Mouse (Mus musculus) CD8-positive naive resting alpha-beta T cell, adult 57 days (primary cell): ENCODE measurements around the gene Tmem115. TPM values are rescaled to one million over a fixed set of nuclear protein-coding genes. Genes with fewer than 3 reads are reported as not detected.

Experiments
- total RNA-seq: library from RNA; stranded (reverse); gene quantifications from one replicate; pipeline ENCODE4 v1.2.4, GENCODE M21; 2023

The Tmem115 gene
- total RNA-seq: 29.4 TPM

DNA sequence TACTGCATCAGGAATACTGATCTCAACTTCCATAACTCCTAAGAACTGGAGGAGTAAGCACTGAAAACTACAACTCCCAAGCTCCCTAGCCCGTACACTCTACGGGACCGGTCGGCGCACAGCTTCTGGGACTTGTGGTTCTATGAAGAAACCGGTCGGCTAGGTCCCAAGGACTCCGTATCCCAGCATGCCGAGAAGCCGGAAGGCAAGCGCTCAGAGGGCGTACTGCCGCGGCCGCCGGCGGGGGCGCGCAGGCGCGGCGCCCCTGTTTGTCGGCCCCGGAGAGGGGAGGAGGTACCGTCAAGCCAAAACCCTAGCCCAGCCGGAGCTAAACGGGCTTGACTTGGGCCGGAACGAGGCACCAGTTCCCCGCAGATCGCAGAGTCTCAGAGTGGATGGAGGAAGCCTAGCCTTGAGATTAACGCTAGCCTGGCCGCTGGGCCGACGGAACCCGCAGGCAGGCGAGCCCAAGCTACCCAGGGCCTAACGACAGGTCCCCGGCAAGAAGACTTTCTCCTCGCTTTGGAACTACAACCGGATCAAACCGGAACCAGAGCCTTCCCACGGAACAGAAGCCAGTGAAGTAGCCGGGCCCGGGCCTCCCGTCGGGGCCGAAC lies at the start of gene Tmem115:
Tmem115 (plus strand) TSS at position 155 of the 617 bp plus-strand sequence.

DNA sequence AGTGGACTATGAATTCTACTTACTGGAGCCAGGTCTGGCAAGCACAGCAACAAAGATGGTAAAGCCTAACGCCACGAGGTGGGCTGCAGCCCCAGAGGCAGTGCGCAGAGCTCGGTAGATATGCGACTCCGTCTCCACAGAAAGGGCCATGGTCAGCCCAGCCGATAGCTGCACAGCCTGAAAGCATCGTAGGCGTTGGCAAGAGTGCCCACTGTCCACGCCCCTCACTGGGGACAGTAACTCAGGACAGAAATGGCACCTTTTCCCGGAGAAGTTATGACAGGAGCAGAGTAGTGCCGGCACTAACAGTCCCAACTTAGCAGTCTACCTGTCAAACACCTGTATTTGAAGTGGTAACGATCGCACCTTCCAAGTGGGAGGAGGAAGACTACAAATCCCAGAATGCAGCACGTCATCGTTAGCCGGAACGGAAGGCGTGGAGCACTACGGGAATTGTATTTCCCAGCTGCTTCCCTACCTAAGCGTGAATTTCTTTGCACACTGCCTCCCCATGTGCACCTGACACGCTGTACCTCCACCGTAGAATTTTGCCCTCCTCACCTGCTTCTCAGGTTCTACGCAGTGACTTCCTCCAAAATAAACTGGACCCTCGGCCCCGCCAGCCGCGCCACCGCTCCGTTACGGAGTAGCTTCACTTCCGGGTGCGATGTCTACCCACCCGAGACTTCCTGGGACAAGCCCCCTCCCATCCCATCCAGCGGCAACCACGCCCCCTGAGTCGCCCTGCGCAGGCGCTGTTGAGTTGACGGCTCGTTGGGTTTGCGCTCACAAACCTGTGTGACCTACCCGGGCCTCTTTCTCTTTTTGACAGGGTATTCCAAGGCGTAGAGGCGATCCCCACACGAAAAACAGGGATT lies 8.0 kb downstream of the Tmem115 start, which contains the start of the genes Cyb561d2 and Nprl2:
Cyb561d2 (minus strand) TSS at position 720 of the 878 bp plus-strand sequence.
Nprl2 (plus strand) TSS at position 753 of the 878 bp plus-strand sequence.

DNA sequence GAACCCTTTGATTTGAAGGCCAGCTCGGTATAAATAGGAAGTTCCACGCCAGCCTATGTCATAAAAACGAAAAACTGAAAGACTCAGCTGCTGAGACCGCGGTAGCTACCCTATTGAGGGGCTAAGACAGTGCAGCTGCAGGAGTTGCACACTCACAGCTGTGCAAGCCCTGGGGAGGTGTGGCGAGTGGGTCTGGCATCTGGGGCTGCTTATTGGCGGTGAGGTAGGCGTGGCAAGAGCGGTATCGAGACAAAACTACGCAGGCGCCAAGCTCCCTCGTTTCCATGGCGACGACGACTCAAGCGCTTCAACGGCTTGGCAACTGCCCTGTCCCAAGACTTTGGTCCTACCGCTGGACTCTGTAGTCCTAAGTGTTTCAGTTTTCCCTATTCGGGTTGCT lies 13.3 kb downstream of the Tmem115 start, which contains the start of gene Zmynd10:
Zmynd10 (plus strand) TSS at position 273 of the 400 bp plus-strand sequence.

DNA sequence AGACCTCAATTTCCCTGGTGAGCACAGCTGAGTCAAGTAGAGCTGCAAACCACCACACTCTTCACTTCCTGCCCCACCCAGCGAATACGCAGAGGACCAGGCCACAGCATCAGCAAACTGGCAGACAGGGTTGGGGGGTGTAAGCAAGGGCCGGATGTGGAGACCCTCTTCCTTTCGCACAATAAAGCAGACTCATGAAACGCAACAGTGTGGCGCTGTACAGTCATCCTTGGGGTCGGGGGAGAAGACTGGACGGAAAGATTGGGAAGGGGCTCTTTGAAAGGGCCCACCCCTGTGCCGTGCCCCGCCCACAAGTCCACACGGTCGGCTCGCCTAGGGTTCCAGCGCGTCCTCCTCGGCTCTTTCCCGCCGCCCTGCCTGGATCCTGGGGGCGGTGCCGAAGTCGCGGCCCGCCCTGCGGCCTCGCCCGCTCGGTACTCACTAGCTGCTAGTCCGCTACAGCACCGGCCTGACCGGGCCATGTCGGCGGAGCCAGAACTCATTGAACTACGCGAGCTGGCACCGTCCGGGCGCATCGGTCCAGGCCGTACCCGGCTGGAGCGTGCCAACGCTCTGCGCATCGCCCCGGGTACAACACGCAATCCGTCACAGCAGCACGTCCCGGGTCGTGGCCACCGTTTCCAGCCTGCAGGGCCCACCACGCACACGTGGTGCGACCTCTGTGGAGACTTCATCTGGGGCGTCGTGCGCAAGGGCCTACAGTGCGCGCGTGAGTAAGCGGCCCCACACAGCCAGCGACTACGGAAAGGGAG lies 17.6 kb downstream of the Tmem115 start, which contains the start of gene Rassf1:
Rassf1 (plus strand) TSS at position 439 of the 773 bp plus-strand sequence.

DNA sequence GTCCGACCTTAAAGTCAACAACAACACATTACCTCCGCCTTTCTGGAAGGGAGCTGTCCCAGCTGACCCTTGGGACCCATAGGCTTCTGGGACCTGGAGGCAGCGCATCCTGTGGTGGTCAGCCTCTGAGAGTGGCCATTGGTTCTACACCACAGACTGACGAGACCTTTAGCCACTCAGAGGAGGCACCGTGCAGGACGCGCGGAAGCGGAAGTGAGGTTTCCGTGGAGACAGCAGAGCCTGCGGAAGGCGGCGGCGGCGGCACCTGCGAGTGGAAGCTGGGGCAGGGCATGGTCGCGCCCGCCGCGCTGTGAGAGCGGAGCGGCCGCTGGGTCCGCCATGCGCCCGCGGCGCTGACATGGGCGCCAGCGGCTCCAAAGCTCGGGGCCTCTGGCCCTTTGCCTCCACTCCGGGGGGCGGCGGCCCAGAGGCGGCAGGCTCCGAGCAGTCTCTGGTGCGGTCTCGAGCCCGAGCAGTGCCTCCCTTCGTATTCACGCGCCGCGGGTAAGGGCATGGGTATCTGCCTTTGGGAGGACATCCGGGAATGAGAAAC lies 29.4 kb downstream of the Tmem115 start, which contains the start of gene Tusc2:
Tusc2 (plus strand) TSS at position 227 of the 553 bp plus-strand sequence.

DNA sequence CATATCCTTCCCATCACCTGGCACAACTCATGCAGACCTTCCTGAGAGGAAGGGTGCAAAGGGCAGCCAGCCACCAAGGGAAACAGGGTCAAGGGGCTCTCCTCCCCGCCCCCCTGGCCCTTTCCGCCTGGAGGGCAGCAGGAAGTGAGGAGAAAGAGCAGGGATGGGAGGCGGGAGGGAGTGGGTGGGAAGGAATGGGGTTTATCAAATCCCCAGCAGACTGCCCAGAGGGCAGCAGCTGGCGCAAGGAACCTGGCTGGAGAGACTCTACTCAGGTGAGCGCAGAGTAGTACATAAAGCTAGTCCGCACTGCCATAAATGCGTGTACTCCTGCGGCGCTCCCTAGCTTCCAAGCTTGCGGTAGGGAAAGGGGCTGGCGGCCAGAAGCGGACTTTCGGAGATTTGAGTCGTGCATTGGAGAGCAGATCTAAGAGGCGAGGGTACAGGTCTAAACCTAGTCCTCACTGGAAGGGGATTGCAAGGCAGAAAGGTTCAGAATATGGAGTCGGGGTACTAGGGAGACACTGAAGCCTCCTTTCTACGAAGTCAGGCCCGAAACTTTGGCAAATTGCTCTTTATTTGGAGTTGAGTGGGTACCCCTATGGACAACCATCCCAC lies 34.1 kb downstream of the Tmem115 start, which contains the start of gene Hyal2:
Hyal2 (plus strand) TSS at position 244 of the 618 bp plus-strand sequence.

DNA sequence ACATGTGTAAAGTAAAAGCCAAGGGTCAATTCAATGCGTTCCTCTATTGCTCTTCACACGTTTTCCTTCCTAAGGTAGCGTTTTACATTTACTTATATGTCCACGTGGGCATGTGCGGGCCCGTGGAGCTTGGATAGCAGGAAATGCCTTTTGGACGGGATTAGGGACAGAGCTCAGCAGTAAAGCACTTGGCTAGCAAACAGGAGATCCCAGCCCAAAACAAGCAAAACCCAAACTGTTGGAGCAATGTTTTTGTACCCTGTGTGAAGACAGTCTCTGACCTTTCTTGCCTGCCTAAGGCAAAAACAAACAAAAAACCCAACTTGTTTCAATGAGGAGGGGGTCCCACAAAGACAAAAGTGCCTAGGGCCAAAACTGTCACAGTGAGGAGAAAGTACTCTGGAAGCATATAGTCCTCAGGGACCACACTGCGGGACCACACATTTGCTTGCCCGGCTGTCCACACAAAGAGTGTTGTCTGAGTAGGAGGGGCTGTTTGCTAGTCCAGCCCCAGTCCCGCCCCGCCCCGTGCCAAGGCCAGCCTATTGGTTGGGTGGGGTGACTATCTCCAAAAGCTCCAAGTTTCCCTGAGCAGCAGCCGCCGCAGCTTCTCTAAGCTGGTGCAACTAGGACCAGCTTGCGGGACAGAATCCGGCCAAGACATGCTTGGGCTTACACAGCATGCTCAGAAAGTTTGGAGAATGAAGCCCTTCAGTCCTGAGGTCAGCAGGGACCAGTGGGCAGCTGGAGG lies 42.8 kb downstream of the Tmem115 start, which contains the start of gene Hyal1:
Hyal1 (plus strand) TSS at position 571 of the 751 bp plus-strand sequence.

DNA sequence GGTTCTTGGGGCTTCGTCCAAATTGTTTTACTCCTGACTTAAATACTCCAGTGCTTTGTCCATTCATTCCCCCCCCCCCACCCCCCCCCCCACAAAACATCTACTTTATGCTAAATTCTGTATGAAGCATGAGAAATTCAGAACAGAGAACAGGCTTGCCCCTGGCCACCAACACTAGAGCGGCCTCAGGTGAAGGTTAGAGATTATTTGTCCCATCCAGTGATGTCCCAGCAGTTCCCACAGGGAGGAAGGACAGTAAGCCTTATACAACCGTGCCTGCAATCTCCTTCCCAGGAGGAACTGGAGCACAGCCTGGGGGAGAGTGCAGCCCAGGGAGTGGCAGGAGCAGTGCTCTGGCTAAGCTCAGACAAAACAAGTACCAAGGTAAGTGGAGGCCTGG lies 44.8 kb downstream of the Tmem115 start, which contains the start of gene Naa80:
Naa80 (plus strand) TSS at position 301 of the 400 bp plus-strand sequence.

DNA sequence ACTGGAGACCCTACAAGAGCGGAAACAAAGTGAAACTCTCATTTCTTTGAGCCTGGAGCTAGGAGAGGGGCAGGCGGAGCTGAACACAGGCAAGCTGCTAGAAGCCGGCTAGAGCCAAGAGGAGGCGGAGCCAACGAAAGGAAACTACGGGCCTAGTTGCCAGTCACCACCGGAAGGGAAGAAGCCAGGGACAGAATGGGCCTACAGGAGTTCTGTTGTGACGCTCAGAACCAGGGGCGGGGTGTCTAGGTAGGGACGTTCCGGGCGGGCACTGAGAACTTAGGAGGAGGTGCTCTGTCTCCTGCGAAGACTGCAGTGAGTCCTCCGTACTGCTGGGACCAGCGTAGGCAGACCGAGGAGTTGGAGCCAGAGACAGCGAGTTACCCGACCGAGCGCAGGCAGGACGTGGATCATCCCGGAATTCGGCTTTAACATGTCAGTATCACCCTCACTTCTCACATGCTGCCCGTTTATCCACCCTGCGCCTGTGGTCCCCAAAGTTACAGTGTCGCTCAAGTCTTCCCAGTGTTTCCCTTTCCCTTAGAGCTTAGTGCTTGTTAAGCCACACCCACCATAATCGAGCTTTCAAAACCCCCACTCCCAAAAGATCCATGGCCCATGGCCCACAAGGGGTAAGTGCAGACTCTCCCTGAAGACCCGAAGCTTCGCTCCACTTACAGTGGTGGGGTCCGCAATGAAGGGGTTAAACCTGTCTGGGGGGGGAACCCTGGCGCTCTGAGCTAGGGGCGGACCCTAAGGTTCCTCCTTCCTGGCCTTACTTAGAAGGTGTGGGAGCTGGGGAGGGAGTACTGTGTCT lies 47.0 kb downstream of the Tmem115 start, which contains the start of gene Hyal3:
Hyal3 (plus strand) TSS at position 318 of the 817 bp plus-strand sequence.

DNA sequence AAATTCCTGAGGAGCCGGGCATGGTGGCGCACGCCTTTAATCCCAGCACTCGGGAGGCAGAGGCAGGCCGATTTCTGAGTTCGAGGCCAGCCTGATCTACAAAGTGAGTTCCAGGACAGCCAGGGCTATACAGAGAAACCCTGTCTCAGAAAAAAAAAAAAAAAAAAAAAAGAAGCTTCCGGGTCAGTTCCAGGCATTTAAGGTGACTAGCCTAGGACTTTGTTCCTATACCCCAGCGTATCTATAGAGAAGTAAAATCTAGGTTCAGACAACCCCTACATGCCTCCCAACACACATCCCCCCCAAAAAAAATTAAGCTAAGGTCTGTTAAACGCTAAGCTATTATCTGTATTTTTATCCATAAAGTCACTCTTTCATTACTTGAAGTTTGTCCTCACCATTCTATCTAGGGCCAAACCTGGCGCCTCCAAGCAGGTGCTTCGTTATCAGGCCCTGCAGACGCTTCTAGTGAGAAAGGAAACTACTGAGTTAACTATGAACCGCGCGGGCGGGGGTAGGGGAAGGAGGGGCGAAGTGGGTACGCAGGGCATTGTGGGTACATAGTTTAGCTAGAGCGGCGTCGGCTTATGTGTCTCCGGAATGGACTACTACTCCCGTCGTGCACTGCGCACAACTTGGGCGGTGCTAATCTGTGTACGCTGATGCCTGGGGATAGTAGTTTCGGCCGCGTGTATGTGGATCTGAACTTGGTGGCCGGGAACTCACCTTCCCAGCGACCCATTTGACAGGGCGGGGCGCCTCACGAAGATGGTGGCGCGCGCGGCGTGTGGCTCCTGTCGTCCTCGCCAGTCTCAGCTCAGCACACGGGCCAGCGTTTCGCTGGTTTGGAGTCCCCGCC lies 53.5 kb downstream of the Tmem115 start, which contains the start of gene Ifrd2:
Ifrd2 (plus strand) TSS at position 669 of the 859 bp plus-strand sequence.

Other genes starting within 250 kb of the Tmem115 start
- 35.9 TPM for gene Mapkapk3, start 244.1 kb upstream of the Tmem115 start, total RNA-seq
- gene Cish, start 237.9 kb upstream of the Tmem115 start, total RNA-seq: 6.3 TPM
- 10.6 TPM for gene Hemk1, start 195.6 kb upstream of the Tmem115 start, total RNA-seq
- 0.18 TPM for gene 6430571L13Rik, start 193.3 kb upstream of the Tmem115 start, total RNA-seq
- 2.9 TPM for gene Cacna2d2, start 134.3 kb upstream of the Tmem115 start, total RNA-seq
- gene Cyb561d2, start 8.2 kb downstream of the Tmem115 start, total RNA-seq: 15.3 TPM
- 23.7 TPM for gene Nprl2, start 8.3 kb downstream of the Tmem115 start, total RNA-seq
- 1.8 TPM for gene Zmynd10, start 13.4 kb downstream of the Tmem115 start, total RNA-seq
- gene Rassf1, start 17.6 kb downstream of the Tmem115 start, total RNA-seq: 65.1 TPM
- 16.1 TPM for gene Tusc2, start 29.3 kb downstream of the Tmem115 start, total RNA-seq
- 7.9 TPM for gene Hyal2, start 34.0 kb downstream of the Tmem115 start, total RNA-seq
- 1.5 TPM for gene Hyal1, start 43.0 kb downstream of the Tmem115 start, total RNA-seq
- gene Naa80, start 44.9 kb downstream of the Tmem115 start, total RNA-seq: 11.5 TPM
- 1.8 TPM for gene Hyal3, start 46.9 kb downstream of the Tmem115 start, total RNA-seq
- 27.3 TPM for gene Ifrd2, start 53.7 kb downstream of the Tmem115 start, total RNA-seq
- gene Sema3b, start 75.3 kb downstream of the Tmem115 start, total RNA-seq: not detected
- gene Gnai2, start 101.4 kb downstream of the Tmem115 start, total RNA-seq: 447 TPM
- gene Slc38a3, start 135.6 kb downstream of the Tmem115 start, total RNA-seq: not detected
- gene Gnat1, start 145.8 kb downstream of the Tmem115 start, total RNA-seq: 1.3 TPM
- 0.86 TPM for gene Sema3f, start 176.5 kb downstream of the Tmem115 start, total RNA-seq
- 256 TPM for gene Rbm5, start 237.1 kb downstream of the Tmem115 start, total RNA-seq